Mouse (Mus musculus) CH12.LX (cell line): ENCODE measurements around the gene Tnni1. TPM values are rescaled to one million over a fixed set of nuclear protein-coding genes. Genes with fewer than 3 reads are reported as not detected.

ENCODE experiments used
- DNase-seq: peaks from one replicate; pipeline ENCODE4 v3.0.0-alpha.2; 2013; ENCODE audit errors: extremely low read depth
- H3K27ac ChIP-seq: 2 replicates; pipeline ENCODE4 v1.5.1; 2012; ENCODE audit warnings: low read depth, mild to moderate bottlenecking, control low read depth, moderate library complexity; ENCODE audit not compliant: insufficient read depth
- H3K27me3 ChIP-seq: replicated peaks from 2 replicates; pipeline ENCODE3; 2012; ENCODE audit warnings: inconsistent platforms
- H3K36me3 ChIP-seq, 2 experiments: replicated peaks in 1 of 2; 2 replicates each; pipeline versions ENCODE3 to v1.6.1; 2012; ENCODE audit warnings: inconsistent platforms in 1 of 2, low read length in 1 of 2, mild to moderate bottlenecking in 1 of 2, mixed read lengths in 1 of 2, moderate library complexity in 1 of 2; ENCODE audit not compliant: control insufficient read depth in 1 of 2, insufficient read depth in 1 of 2
- H3K4me1 ChIP-seq, 2 experiments: 2 replicates each; pipeline ENCODE4 v1.6.1; 2012; ENCODE audit warnings: inconsistent platforms in 1 of 2, moderate library complexity in 1 of 2; ENCODE audit not compliant: insufficient read depth in 2 of 2, control insufficient read depth in 1 of 2
- H3K4me2 ChIP-seq: 2 replicates; pipeline ENCODE4 v1.6.1; 2012; ENCODE audit warnings: low read depth, mild to moderate bottlenecking, control low read depth; ENCODE audit not compliant: poor library complexity, insufficient read depth, severe bottlenecking
- H3K4me3 ChIP-seq, 3 experiments: fragments of 150-350 bp in 1 of 3; sonication (generic) in 1 of 3; replicated peaks in 1 of 3; 2 replicates each; pipeline versions ENCODE3 to v1.5.1; 2011 to 2012; ENCODE audit warnings: low read depth in 2 of 3, low read length in 2 of 3, mild to moderate bottlenecking in 2 of 3, moderate library complexity in 2 of 3, control low read depth in 1 of 3, improper control_type of control experiment in 1 of 3, inconsistent platforms in 1 of 3, mixed read lengths in 1 of 3; ENCODE audit not compliant: poor library complexity in 1 of 3
- H3K79me2 ChIP-seq: replicated peaks from 2 replicates; pipeline ENCODE4 v1.6.1; 2012; ENCODE audit warnings: mild to moderate bottlenecking, moderate library complexity; ENCODE audit not compliant: control insufficient read depth, poor library complexity, insufficient read depth, severe bottlenecking; ENCODE audit errors: extremely low read depth
- H3K9ac ChIP-seq: 2 replicates; pipeline ENCODE4 v1.6.1; 2012; ENCODE audit warnings: low read depth, mild to moderate bottlenecking, control low read depth, moderate library complexity; ENCODE audit not compliant: insufficient read depth
- H3K9me3 ChIP-seq: replicated peaks from 2 replicates; pipeline ENCODE3; 2012; ENCODE audit warnings: low read length, inconsistent platforms, mixed read lengths
- BHLHE40 ChIP-seq: IDR thresholded peaks from 2 replicates; pipeline ENCODE4 v1.6.1; 2011; ENCODE audit warnings: mild to moderate bottlenecking, low read depth, low read length, improper control_type of control experiment
- CHD1 ChIP-seq: IDR thresholded peaks from 2 replicates; pipeline ENCODE4 v1.6.1; 2012; ENCODE audit warnings: low read depth, low read length, improper control_type of control experiment, inconsistent platforms
- CHD2 ChIP-seq: IDR thresholded peaks from 2 replicates; pipeline ENCODE4 v1.6.1; 2011; ENCODE audit warnings: low read length, improper control_type of control experiment
- CTCF ChIP-seq, 2 experiments: IDR thresholded peaks in 1 of 2; conservative IDR thresholded peaks in 1 of 2; 2 replicates each; pipeline ENCODE4 v1.5.1; 2011 to 2012; ENCODE audit warnings: low read depth in 2 of 2, low read length in 2 of 2, improper control_type of control experiment in 1 of 2, inconsistent platforms in 1 of 2, mild to moderate bottlenecking in 1 of 2, moderate library complexity in 1 of 2
- E2F4 ChIP-seq: IDR thresholded peaks from 2 replicates; pipeline ENCODE4 v1.6.1; 2011; ENCODE audit warnings: low read depth, low read length, improper control_type of control experiment; ENCODE audit not compliant: insufficient replicate concordance
- ELF1 ChIP-seq: IDR thresholded peaks from 2 replicates; pipeline ENCODE4 v1.6.1; 2014; ENCODE audit warnings: low read depth, mild to moderate bottlenecking, inconsistent platforms, low read length, improper control_type of control experiment
- EP300 ChIP-seq: IDR thresholded peaks from 2 replicates; pipeline ENCODE4 v1.6.1; 2011; ENCODE audit warnings: low read length, improper control_type of control experiment
- ETS1 ChIP-seq: conservative IDR thresholded peaks from 2 replicates; pipeline ENCODE4 v1.6.1; 2012; ENCODE audit warnings: low read depth, mild to moderate bottlenecking, inconsistent platforms, low read length, improper control_type of control experiment, moderate library complexity
- GABPA ChIP-seq: IDR thresholded peaks from 2 replicates; pipeline ENCODE4 v1.6.1; 2012; ENCODE audit warnings: low read depth, low read length, improper control_type of control experiment, inconsistent platforms; ENCODE audit not compliant: insufficient replicate concordance
- IRF4 ChIP-seq: IDR thresholded peaks from 2 replicates; pipeline ENCODE4 v1.6.1; 2014; ENCODE audit warnings: low read depth, mild to moderate bottlenecking, inconsistent platforms, low read length, improper control_type of control experiment
- JUN ChIP-seq: IDR thresholded peaks from 2 replicates; pipeline ENCODE4 v1.6.1; 2011; ENCODE audit warnings: low read depth, mild to moderate bottlenecking, low read length, improper control_type of control experiment, moderate library complexity; ENCODE audit not compliant: insufficient read depth
- JUND ChIP-seq: conservative IDR thresholded peaks from 2 replicates; pipeline ENCODE4 v1.6.1; 2011; ENCODE audit warnings: low read depth, low read length, improper control_type of control experiment
- KAT2A ChIP-seq: IDR thresholded peaks from 2 replicates; pipeline ENCODE4 v1.6.1; 2012; ENCODE audit warnings: low read length, improper control_type of control experiment, inconsistent platforms; ENCODE audit not compliant: insufficient replicate concordance
- MAFK ChIP-seq: IDR thresholded peaks from 2 replicates; pipeline ENCODE4 v1.6.1; 2011; ENCODE audit warnings: low read length, improper control_type of control experiment; ENCODE audit not compliant: insufficient replicate concordance
- MAX ChIP-seq: IDR thresholded peaks from 2 replicates; pipeline ENCODE4 v1.6.1; 2011; ENCODE audit warnings: low read length, improper control_type of control experiment
- MAZ ChIP-seq: IDR thresholded peaks from 2 replicates; pipeline ENCODE4 v1.6.1; 2012; ENCODE audit warnings: low read depth, mild to moderate bottlenecking, inconsistent platforms, low read length, improper control_type of control experiment, moderate library complexity
- MXI1 ChIP-seq: IDR thresholded peaks from 2 replicates; pipeline ENCODE4 v1.6.1; 2011; ENCODE audit warnings: mild to moderate bottlenecking, low read depth, low read length, improper control_type of control experiment
- MYC ChIP-seq: IDR thresholded peaks from 2 replicates; pipeline ENCODE4 v1.6.1; 2011; ENCODE audit warnings: low read depth, mild to moderate bottlenecking, improper control_type of control experiment, low read length
- NELFE ChIP-seq: IDR thresholded peaks from 2 replicates; pipeline ENCODE4 v1.6.1; 2011; ENCODE audit warnings: low read depth, low read length, improper control_type of control experiment
- NRF1 ChIP-seq: IDR thresholded peaks from 2 replicates; pipeline ENCODE4 v1.6.1; 2014; ENCODE audit warnings: low read depth, mild to moderate bottlenecking, inconsistent platforms, low read length, improper control_type of control experiment, moderate library complexity
- PAX5 ChIP-seq: IDR thresholded peaks from 2 replicates; pipeline ENCODE4 v1.6.1; 2012; ENCODE audit warnings: low read length, inconsistent platforms, mixed read lengths
- POLR2A ChIP-seq: IDR thresholded peaks from 2 replicates; pipeline ENCODE4 v1.6.1; 2011; ENCODE audit warnings: low read depth, mild to moderate bottlenecking, improper control_type of control experiment, low read length
- POLR2AphosphoS2 ChIP-seq: IDR thresholded peaks from 2 replicates; pipeline ENCODE4 v1.6.1; 2011; ENCODE audit warnings: low read depth, low read length, improper control_type of control experiment
- RAD21 ChIP-seq: IDR thresholded peaks from 2 replicates; pipeline ENCODE4 v1.6.1; 2011; ENCODE audit warnings: low read depth, mild to moderate bottlenecking, low read length, improper control_type of control experiment, moderate library complexity
- RCOR1 ChIP-seq: conservative IDR thresholded peaks from 2 replicates; pipeline ENCODE4 v1.6.1; 2012; ENCODE audit warnings: low read depth, mild to moderate bottlenecking, inconsistent platforms, low read length, improper control_type of control experiment
- SIN3A ChIP-seq: IDR thresholded peaks from 2 replicates; pipeline ENCODE4 v1.6.1; 2012; ENCODE audit warnings: low read length, improper control_type of control experiment, inconsistent platforms
- SMC3 ChIP-seq: IDR thresholded peaks from 2 replicates; pipeline ENCODE4 v1.6.1; 2011; ENCODE audit warnings: low read depth, low read length, improper control_type of control experiment
- TBP ChIP-seq: conservative IDR thresholded peaks from 2 replicates; pipeline ENCODE4 v1.6.1; 2011; ENCODE audit warnings: low read depth, low read length, improper control_type of control experiment
- TCF12 ChIP-seq: IDR thresholded peaks from 2 replicates; pipeline ENCODE4 v1.6.1; 2014; ENCODE audit warnings: low read depth, mild to moderate bottlenecking, inconsistent platforms, low read length, improper control_type of control experiment
- UBTF ChIP-seq: IDR thresholded peaks from 2 replicates; pipeline ENCODE4 v1.6.1; 2012; ENCODE audit warnings: low read depth, mild to moderate bottlenecking, inconsistent platforms, low read length, improper control_type of control experiment, moderate library complexity
- USF1 ChIP-seq: IDR thresholded peaks from 2 replicates; pipeline ENCODE4 v1.6.1; 2014; ENCODE audit warnings: low read depth, mild to moderate bottlenecking, inconsistent platforms, low read length, improper control_type of control experiment
- ZC3H11A ChIP-seq: IDR thresholded peaks from 2 replicates; pipeline ENCODE4 v1.6.1; 2012; ENCODE audit warnings: low read depth, mild to moderate bottlenecking, inconsistent platforms, low read length, improper control_type of control experiment
- ZKSCAN1 ChIP-seq: IDR thresholded peaks from 2 replicates; pipeline ENCODE4 v1.6.1; 2012; ENCODE audit warnings: low read depth, inconsistent platforms, low read length, improper control_type of control experiment, borderline replicate concordance
- ZMIZ1 ChIP-seq: IDR thresholded peaks from 2 replicates; pipeline ENCODE4 v1.6.1; 2012; ENCODE audit warnings: low read depth, mild to moderate bottlenecking, inconsistent platforms, low read length, improper control_type of control experiment
- ZNF384 ChIP-seq: IDR thresholded peaks from 2 replicates; pipeline ENCODE4 v1.6.1; 2012; ENCODE audit warnings: low read depth, low read length, improper control_type of control experiment, inconsistent platforms
- dilution Hi-C: fragments of 300-500 bp; cut with MboI; formaldehyde crosslinking; loops from 2 replicates; pipeline ENCODE4 v1.14.3; 2020; ENCODE audit warnings: low sequenced_read_pairs; ENCODE audit not compliant: extremely low pct_unique_long_range_greater_than_20kb, extremely low pct_ligation_motif_present
- in situ Hi-C: fragments of 300-500 bp; cut with MboI; formaldehyde crosslinking; loops from 3 replicates; pipeline ENCODE4 v1.14.3; 2019; ENCODE audit warnings: low sequenced_read_pairs, low pct_ligation_motif_present, low pct_unique_long_range_greater_than_20kb, mixed read lengths
- polyA plus RNA-seq: library from polyadenylated mRNA; unstranded; fragments of >175 nt; gene quantifications from 2 replicates; pipeline ENCODE4 v1.2.1, GENCODE M21; 2012; ENCODE audit warnings: low read depth; ENCODE audit not compliant: insufficient read length
- total RNA-seq, 2 experiments: library from RNA; depleted of rRNA; stranded (reverse); fragments of 300-350 nt in 1 of 2; fragments of >200 nt in 1 of 2; gene quantifications; 2 replicates each; pipeline ENCODE4 v1.2.3; 2012 to 2014

The Tnni1 gene
- total and polyA plus RNA-seq, 3 experiments = 1.6 to 6.9 (median 4.2) TPM

DNA sequence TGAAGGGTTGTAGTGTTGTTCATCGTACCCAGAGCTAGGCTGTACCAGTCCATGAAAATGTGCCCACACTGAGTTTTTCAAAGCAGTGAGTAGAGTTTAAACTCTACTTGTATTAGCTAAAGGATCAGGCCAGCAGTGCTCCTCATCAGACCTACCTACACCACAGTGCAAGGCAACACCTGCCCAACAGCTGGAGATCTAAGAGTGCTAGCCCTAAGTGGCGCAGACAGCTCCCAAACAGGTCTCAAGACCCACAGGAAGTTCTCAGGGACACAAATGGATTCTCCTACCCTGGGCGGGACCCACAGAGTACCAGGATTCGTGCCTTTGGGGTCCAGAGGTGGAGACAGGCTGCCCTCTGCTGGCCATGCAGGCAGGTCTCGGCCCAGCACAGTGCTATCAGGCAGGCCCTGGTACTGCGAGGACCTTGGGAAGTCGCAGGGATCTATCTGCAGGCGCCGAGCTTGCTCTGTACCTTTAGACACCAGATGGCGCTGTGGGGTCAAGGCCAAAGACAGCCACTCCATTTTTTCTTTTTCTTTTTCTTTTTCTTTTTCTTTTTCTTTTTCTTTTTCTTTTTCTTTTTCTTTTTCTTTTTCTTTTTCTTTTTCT, 26.4 kb upstream of the Tnni1 start (continued):
- TF ChIP-seq MXI1 (no peak), MYC (no peak; the same call in 1 of the 2 replicates), JUN (no peak), BHLHE40 (no peak; the same call in 1 of the 2 replicates), MAFK (no peak), POLR2A (no peak), NRF1 (peak; percentile 31; the same call in 1 of the 2 replicates)

DNA sequence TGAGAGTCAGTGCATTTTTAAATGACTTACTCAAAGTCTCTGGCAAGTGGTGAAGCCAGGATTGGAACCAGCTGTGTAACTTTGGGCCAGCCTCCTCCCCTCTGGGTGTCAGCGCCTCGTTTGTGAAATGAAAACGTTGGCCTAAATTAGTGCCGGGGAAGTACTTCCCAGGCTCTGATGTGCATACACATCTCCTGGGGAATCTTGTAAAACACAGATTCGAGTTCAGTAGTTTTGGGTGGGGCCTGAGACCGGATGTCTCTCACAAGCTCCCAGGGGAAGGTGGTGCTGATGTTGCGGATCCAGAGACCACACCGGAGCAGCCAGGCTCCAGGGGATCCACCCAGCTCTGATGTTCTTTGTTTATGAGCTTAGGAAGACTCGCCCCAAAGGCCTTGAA, 23.9 kb upstream of the Tnni1 start:
- dilution Hi-C loops (no loop called here), in situ Hi-C loops (loop anchor here (5.0 kb wide), 1 partner anchor 33 kb away; the partner anchor contains the start of gene Csrp1)
- Histone ChIP-seq H3K9ac (no peak overlapping the region; the same call in 1 of the 2 replicates), H3K27me3 (peaks cover 4% of the 10 kb centered on the region), H3K9me3 (no peaks in the 10 kb centered on the region), H3K4me3 (no peak overlapping the region), H3K4me1 (peaks cover 17 to 55% of the 10 kb centered on the region in 2 experiments), H3K4me2 (peak overlapping the region; percentile 39), H3K27ac (peak overlapping the region; percentile 39; the same call in 1 of the 2 replicates), H3K79me2 (no peaks in the 10 kb centered on the region), H3K36me3 (peaks cover 11 to 19% of the 10 kb centered on the region in 2 experiments)
- peak; percentile 68 for DNase-seq
- TF ChIP-seq ELF1 (peak; percentile 37; the same call in 1 of the 2 replicates), E2F4 (no peak), RCOR1 (no peak), ZC3H11A (no peak), MAX (0 out of 2 replicates have a peak, but pooled peaks have one; percentile 11), POLR2A (no peak; the same call in 1 of the 2 replicates), CTCF (conservative IDR thresholded peaks at IDR 0.05 in 1 of 2, IDR thresholded peaks at IDR 0.05 in 1 of 2; ENCODE audit: low read depth in 2 of 2, low read length in 2 of 2) (no peak), MYC (no peak), CHD2 (no peak), KAT2A (no peak), RAD21 (no peak), POLR2AphosphoS2 (no peak), TBP (no peak), USF1 (no peak), GABPA (no peak), ETS1 (peak; percentile 58), NRF1 (no peak), UBTF (no peak), ZNF384 (no peak), SMC3 (no peak), PAX5 (no peak), ZMIZ1 (peak; percentile 58; the same call in 1 of the 2 replicates), MAFK (peak; percentile 44; the same call in 1 of the 2 replicates), BHLHE40 (peak; percentile 56), MXI1 (peak; percentile 30; the same call in 1 of the 2 replicates), ZKSCAN1 (no peak), IRF4 (peak; percentile 39), JUN (no peak), EP300 (0 out of 2 replicates have a peak, but pooled peaks have one; percentile 16), JUND (no peak), MAZ (0 out of 2 replicates have a peak, but pooled peaks have one; percentile 32), NELFE (no peak), CHD1 (no peak), SIN3A (no peak), TCF12 (0 out of 2 replicates have a peak, but pooled peaks have one; percentile 61)
